Mouse (Mus musculus): ENCODE data around the gene Dld. TPM values are rescaled to one million over a fixed set of nuclear protein-coding genes. Genes with fewer than 3 reads are reported as not detected.

Gene Dld
- 100 to 1,000 TPM; 195 to 197 TPM for total RNA-seq (2021)
- long read RNA-seq, experiment 1, transcript Dld-201 (14 exons, 2,544 nt), result major isoform, 185 of 206 reads
- long read RNA-seq, experiment 1, partial matches to known transcripts, result 18 of 206 reads
- long read RNA-seq, experiment 1, other reads (novel, unspliced or antisense), result 3 of 206 reads
- long read RNA-seq, experiment 2, transcript Dld-201 (14 exons, 2,544 nt), result major isoform, 227 of 251 reads
- long read RNA-seq, experiment 2, partial matches to known transcripts, result 18 of 251 reads
- long read RNA-seq, experiment 2, other reads (novel, unspliced or antisense), result 6 of 251 reads

- DNase-seq, result peak; percentile 93 to 96
- intact Hi-C loops (cut with DNase I), result loop anchor here (10.0 kb wide), 1 partner anchor 216 kb away; no protein-coding TSS in a partner anchor
Observed at GRCm38 (mm10) chr12:31350944-31351928, at the start of gene Dld. Gene Dld (minus strand): TSS chr12:31351453.

GRCm38 (mm10) chr12:31400821-31401220 is 49.6 kb upstream of the Dld start:
- no peak for DNase-seq
- intact Hi-C loops (cut with DNase I), result no loop called here

GRCm38 (mm10) chr12:31397709-31398108 is 46.5 kb upstream of the Dld start:
- intact Hi-C loops (cut with DNase I), result no loop called here
- DNase-seq, result no peak

- intact Hi-C loops (cut with DNase I), result no loop called here
Observed at GRCm38 (mm10) chr12:31395895-31396294, 44.6 kb upstream of the Dld start.

GRCm38 (mm10) chr12:31391696-31392095 is 40.4 kb upstream of the Dld start:
- DNase-seq, result no peak
- intact Hi-C loops (cut with DNase I), result no loop called here

More at GRCm38 (mm10) chr12:31395895-31396294, 44.6 kb upstream of the Dld start:
- no peak for DNase-seq

- no peak for DNase-seq
Observed at GRCm38 (mm10) chr12:31390571-31390970, 39.3 kb upstream of the Dld start, which contains the start of gene Slc26a3. Gene Slc26a3 (plus strand): TSS chr12:31390871.

GRCm38 (mm10) chr12:31387303-31387702 is 36.0 kb upstream of the Dld start:
- intact Hi-C loops (cut with DNase I), result no loop called here
- no peak for DNase-seq

More at GRCm38 (mm10) chr12:31390571-31390970, 39.3 kb upstream of the Dld start, which contains the start of gene Slc26a3:
- intact Hi-C loops (cut with DNase I), result no loop called here

GRCm38 (mm10) chr12:31382451-31382850 is 31.2 kb upstream of the Dld start:
- no peak for DNase-seq
- intact Hi-C loops (cut with DNase I), result no loop called here

GRCm38 (mm10) chr12:31380878-31381277 is 29.6 kb upstream of the Dld start:
- intact Hi-C loops (cut with DNase I), result no loop called here
- no peak for DNase-seq

- intact Hi-C loops (cut with DNase I), result loop anchor here (10.0 kb wide), 3 partner anchors 118 to 548 kb away; partner anchors contain the start of gene Cbll1
- no peak for DNase-seq
Observed at GRCm38 (mm10) chr12:31377241-31377640, 26.0 kb upstream of the Dld start.

GRCm38 (mm10) chr12:31376326-31376950 is 25.2 kb upstream of the Dld start:
- no peak for DNase-seq
- intact Hi-C loops (cut with DNase I), result loop anchor here (10.0 kb wide), 3 partner anchors 118 to 548 kb away; partner anchors contain the start of gene Cbll1

GRCm38 (mm10) chr12:31375283-31375615 is 24.0 kb upstream of the Dld start:
- intact Hi-C loops (cut with DNase I), result loop anchor here (10.0 kb wide), 3 partner anchors 120 to 550 kb away; partner anchors contain the start of gene Cbll1
- no peak for DNase-seq

- DNase-seq, result peak; percentile 29 to 40
- intact Hi-C loops (cut with DNase I), result loop anchor here (10.0 kb wide), 3 partner anchors 120 to 550 kb away; partner anchors contain the start of gene Cbll1
Observed at GRCm38 (mm10) chr12:31374603-31375282, 23.5 kb upstream of the Dld start.

GRCm38 (mm10) chr12:31369656-31370055 is 18.4 kb upstream of the Dld start:
- DNase-seq, result no peak
- intact Hi-C loops (cut with DNase I), result loop anchor here (10.0 kb wide), 3 partner anchors 125 to 555 kb away; partner anchors contain the start of gene Cbll1

- DNase-seq, result no peak
- intact Hi-C loops (cut with DNase I), result no loop called here
Observed at GRCm38 (mm10) chr12:31369118-31369517, 17.9 kb upstream of the Dld start.

GRCm38 (mm10) chr12:31367721-31368120 is 16.5 kb upstream of the Dld start:
- intact Hi-C loops (cut with DNase I), result no loop called here
- DNase-seq, result peak; percentile 18 to 67

GRCm38 (mm10) chr12:31366428-31366827 is 15.2 kb upstream of the Dld start:
- intact Hi-C loops (cut with DNase I), result no loop called here
- DNase-seq, result no peak

GRCm38 (mm10) chr12:31350191-31350943 is 886 bp downstream of the Dld start:
- intact Hi-C loops (cut with DNase I), result loop anchor here (10.0 kb wide), 1 partner anchor 216 kb away; no protein-coding TSS in a partner anchor

GRCm38 (mm10) chr12:31333261-31333660 is 18.0 kb downstream of the Dld start:
- no peak for DNase-seq
- intact Hi-C loops (cut with DNase I), result no loop called here

More at GRCm38 (mm10) chr12:31350191-31350943, 886 bp downstream of the Dld start:
- no peak for DNase-seq

Measured in gastrocnemius, postnatal 36 days (tissue).